Mouse (Mus musculus): ENCODE measurements around the gene Btbd9.

The Btbd9 gene

DNA sequence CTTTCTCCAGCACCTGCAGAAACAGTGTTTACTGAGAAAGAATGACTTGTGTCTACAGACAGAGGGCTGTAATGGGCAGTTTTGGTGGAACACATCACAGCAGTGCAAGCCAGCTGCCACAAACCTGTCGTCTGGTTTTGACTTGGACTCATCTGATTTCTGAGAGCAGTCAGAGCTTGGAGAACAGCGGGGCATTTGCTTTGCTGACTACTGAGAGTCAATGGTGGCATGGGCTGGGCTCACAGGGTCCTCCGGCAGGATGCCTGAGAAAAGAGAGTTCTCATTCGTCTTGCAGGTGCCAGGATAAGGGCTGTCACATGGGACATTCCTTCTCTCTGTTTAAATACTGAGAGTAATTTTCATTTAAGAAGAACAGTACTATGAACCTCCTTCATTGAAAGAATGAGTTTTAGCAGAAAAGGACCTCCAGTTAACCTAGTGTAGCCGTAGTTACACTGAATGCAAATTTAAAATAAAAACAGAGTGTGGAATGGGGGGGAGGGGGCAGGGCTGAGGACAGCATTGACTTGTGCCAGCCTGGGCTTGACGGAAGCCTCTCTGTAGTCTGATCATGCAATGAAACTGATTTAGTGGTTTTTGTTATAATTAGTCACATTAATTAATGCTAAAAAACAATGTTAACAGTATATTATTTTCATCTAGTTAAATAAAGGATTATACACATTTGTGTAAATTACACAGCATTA lies 122.0 kb downstream of the Btbd9 start:
- DNase-seq (ENCODE audit: low read depth, low spot score): no peak

DNA sequence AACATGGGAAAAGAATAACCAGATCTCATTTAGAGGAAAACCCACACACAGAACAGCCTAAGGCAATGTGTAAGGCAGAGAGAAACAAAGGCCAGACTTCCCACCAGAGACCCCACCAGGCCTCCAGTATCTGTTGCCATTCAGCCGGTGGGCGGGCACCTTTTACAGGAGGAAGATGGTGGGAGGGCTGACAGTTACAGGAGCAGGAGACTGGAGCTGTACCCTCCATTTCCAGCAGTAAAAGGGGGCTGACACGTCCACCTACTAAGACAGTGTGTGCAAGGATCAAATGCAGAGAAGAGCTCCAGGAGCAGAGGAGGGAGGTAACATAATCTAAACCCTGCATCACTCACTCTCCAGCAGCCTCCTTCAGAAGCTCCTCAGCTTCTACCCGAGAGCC lies 123.0 kb downstream of the Btbd9 start:
- no peak for DNase-seq (ENCODE audit: low read depth, low spot score)

DNA sequence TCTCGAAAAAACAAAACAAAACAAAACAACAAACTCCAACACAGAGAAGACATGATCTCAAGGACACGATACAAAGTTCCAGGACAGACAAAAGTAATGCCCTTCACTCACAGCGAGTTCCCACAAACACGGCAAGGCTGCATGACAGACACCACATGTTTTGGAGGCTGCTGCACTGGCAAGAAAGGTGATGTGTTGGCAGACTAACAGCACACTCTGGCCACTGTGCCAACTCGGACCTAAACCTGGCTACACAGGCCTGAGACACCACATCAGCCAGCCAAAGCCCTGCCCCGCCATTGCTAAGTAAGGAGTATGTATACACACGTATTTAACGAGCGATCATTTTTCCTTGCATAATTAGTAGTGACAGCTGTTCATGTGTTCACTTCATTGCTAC lies 123.9 kb downstream of the Btbd9 start:
- DNase-seq (ENCODE audit: low read depth, low spot score): no peak

DNA sequence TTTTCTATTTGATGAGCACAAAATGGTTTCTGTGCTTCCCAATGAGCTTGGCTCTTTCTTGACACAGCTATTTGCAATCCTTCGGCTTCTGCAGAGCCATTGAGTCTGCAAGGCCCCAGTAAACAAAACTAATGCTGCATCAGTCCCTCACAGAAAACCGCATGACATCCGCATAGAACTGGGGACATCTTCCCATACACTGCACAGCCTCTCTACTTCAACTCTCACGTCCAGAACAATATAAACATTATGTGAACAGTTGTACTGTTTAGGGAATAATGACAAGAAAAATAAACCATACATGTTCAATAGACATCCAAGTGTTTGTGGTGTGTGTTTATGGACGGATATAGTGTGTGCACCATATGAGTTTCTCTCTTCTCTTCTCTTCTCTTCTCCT lies 127.7 kb downstream of the Btbd9 start:
- no peak for DNase-seq (ENCODE audit: low read depth, low spot score)

DNA sequence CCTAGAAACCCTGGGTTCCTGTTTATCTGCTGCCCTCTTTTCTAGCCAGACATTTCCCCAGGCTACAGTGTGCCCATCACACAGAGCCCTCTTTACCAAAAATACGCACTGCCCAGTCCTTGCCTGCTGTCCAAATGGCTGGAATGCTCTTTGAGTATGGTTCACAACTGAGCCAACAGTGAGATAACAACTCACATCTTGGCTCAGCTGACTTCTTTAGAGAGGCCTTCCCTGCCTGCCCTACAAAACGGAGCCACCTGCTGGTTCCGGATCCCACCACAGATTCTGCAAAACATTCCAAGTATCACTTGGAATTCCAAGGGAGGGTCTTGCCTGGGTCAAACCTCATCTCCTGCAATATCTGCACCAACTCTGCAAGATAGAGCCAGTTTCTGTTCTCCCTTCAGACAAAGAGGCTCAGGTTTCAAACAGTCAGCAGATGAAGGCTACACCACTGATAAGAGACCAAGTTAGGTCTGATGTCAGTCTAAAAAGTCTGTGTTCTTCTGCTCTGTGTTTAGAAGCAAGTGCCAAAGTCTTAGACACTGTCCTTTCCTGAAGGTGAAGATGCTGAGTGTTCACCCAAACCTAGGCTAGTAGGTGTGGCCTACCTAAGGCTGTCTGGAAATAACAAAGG lies 130.4 kb downstream of the Btbd9 start:
- no peak for DNase-seq (ENCODE audit: low read depth, low spot score)

DNA sequence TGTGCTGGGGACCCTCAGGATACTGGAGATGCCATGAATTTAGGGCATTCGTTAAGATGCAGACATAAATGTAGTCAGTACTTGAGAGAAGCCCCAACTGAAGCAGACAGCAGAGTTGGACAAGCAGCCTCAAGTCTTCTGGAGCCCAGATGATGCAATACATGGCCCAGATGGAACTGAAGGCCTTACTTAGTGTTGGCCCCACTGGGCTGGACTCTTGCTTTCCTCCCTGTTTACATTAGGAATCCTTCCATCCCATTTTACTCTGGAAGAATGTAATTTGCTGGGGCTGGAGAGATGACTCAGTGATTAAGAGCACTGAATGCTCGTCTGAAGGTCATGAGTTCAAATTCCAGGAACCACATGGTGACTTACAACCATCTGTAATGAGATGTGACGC lies 136.6 kb downstream of the Btbd9 start:
- DNase-seq (ENCODE audit: low read depth, low spot score): no peak

DNA sequence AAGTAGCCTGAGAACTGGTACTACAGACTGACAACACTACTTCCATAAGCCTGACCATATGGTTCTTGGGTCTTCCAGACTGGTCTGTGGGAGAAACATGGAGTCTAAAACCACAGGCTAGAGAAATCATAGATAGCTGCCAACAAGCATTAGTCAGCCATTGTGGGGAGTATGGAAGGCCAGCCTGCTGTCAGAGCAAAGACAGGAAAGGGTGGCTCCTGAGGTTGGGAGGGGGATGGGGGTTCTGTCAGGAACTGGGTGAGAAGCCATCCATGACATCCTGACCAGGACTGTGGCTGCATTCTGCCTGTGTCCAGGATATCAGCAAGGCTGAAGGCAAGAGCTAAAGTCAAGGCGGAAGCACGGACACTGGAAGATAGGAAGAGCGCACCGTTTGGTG lies 137.5 kb downstream of the Btbd9 start:
- DNase-seq (ENCODE audit: low read depth, low spot score): no peak

DNA sequence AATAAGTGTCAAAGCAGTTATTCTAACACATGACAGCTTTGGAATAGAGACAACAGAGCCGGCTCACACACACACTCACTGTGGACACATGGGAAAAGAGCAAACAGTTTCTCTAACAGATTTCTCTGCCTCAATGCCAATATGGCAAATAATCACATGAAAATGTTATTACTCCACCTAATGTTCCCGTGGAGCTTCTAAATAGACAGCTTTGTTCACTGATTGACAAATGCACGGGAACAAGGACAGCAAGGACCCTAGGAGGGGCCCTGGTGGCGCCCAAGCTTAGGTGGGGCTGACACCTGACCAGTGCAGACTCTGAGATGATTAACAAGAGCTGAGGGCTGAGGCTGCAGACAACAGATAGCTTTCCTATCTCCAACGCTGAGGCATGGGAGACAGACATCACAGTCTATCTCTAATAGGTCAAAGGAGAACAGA lies 140.2 kb downstream of the Btbd9 start:
- DNase-seq (ENCODE audit: low read depth, low spot score): no peak

DNA sequence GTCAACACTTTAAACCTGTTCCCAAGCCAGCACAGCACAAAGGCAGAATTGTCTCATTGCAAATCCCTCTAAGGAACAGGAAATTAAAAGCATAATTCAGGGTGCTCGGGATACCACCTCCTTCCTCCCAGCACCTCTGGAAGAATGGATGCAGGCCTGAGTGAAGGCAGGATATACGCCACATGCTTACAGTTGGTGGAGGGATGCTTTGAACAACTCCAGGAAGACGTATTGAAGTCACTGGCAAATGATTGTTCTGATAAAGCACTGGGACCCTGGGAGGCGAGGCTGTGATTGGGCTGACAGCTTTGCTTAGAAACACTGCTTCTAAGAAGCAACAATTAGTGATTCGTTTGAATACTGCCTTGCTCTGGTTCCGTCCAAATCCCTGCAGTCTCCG lies 140.8 kb downstream of the Btbd9 start:
- DNase-seq (ENCODE audit: low read depth, low spot score): no peak

DNA sequence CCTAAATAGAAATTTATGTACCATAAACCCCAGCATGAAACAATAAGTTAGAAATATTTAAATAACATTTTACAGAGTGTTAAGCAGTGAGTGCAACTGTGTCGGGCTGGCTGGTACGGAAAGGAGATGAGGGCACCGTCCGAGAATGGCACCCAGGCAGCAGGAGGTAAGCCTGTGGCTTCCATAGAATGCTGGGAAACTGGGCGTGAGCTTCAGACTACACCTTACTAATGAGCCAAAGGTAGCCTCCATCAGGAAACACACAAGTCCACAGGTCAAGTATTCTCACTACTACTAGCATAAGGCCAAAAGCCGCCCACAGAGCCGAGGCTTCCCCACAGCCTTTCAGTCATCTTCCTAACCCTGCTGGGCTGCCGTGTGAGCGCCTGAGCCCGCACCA lies 144.2 kb downstream of the Btbd9 start:
- DNase-seq (ENCODE audit: low read depth, low spot score): no peak

DNA sequence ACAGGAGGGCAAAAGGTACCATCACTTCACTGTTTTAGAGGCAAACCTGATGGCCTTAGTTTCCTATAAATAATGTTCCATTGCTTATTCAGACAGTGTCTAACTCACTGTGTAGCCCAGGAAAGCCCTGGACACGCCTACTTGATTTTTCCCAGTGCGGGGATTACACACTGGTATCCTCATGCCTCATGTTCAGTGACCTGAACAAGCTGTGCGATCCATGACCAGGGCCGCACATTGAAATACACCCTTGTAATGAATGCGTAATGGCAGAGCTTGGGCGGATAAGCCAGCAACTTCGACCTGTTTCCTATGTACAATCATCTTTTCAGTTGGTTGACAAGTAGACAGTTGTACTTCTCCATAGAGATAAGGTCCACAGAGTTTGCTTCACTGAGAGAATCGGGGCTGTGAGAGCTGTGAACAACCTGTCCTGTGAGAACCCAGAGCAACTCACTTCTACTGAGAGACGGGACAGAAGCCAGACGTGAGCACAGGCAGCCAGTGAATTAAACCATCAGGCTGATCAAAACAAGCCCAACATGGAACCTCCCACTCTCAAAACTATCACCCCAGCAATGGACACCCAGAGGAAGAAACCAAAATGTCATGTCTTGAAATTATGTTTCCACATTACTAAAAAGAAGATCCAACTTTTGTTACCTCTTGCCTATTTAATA lies 145.2 kb downstream of the Btbd9 start:
- no peak for DNase-seq (ENCODE audit: low read depth, low spot score)

DNA sequence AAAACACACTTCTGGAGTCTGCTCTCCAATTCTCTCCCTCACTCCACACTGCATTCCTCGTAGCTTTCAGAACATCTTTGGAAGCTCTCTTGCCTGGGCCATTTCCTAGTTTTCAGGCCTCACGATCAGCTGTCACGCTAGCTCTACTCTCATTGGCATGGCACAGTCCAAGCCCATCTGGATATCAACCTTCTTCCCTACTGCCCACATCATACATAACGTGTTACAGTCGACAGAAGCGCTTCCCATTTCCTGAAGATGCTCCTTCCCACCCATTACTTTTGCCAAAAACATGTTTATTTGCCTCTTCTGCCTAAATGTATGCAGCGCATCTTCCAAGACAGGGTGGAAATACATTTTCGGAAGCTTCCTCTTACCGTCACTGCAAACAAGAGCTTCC lies 147.6 kb downstream of the Btbd9 start:
- DNase-seq (ENCODE audit: low read depth, low spot score): no peak

DNA sequence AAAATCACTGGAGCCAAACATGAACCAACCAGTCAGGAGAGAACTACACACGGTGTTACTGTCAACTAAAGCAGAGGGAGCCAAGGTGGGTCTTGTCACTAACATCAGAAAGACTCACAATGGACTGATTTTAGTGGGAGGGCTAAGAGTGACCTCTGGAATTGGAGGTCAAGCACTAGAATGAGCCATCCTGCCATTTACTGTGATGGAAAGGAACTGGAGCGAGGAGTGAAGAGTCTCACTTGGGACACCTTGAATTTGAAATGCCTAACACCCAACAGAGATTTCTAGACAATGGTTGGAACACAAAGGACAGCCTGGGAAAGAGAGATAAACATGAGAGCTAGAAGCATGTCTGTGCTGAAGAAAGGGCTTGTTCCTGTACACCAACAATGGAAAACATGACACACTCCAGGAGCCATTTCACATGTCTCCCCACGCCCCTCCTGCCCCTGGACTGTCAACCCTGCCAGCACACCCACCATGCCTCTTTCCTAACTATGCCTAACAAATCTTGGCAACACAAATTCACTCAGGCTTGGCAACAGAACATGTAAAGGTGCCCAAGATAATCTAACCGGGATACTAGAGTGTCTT lies 152.9 kb downstream of the Btbd9 start:
- no peak for DNase-seq (ENCODE audit: low read depth, low spot score)

DNA sequence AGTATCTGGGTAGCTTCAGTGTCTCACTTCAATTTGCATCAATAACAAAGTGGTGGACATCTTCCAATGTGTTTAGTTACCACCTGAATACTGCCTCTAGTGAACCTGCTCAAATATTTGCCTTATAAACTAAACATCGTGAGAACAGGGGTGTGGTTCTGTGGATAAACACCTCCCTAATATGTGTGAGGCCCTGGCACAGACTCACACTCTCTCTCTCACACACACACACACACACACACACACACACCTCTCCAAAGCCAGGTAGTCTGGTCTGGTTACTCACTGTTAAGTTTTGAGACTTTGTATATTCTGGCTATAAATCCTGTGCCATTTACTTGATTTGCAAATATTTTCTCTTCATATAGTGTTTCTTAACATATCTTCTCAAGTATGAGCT lies 154.0 kb downstream of the Btbd9 start:
- DNase-seq (ENCODE audit: low read depth, low spot score): no peak

DNA sequence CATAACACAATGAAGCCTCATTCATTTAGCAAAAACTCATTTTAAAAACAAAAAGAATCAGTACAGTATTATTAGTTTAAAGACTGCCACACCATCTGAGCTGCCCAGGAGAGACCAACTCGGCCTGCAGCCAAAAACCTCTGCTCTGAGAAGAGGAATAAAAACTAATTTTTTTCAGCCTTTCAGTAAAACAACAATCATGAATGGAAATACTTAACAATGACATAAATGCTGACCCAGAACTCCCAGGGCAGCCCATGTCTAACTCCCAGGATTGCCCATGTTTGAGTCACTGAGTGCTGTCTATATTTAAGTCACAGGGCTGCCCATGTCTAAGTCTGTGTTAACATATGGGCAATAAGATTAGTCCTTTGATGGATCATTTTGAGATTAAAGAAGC lies 155.0 kb downstream of the Btbd9 start:
- no peak for DNase-seq (ENCODE audit: low read depth, low spot score)

DNA sequence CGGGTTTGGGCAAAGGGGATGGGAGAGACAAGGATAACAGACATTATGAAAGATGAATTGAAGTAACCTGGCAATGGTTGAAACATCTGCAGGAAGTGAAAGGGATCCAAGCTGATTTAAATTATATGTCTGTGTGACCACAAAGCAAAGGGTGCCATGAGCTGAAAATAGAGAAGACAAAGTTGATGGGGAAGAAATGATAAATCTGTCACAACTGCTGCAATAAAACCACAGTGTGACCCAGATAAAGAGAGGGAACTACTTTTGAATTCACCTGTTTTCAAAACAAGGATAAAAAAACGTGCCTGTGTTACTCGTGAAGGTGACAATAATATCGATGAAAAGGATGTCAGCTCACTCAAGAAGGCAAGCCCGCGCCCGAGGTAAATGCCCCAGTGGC lies 156.8 kb downstream of the Btbd9 start:
- no peak for DNase-seq (ENCODE audit: low read depth, low spot score)

DNA sequence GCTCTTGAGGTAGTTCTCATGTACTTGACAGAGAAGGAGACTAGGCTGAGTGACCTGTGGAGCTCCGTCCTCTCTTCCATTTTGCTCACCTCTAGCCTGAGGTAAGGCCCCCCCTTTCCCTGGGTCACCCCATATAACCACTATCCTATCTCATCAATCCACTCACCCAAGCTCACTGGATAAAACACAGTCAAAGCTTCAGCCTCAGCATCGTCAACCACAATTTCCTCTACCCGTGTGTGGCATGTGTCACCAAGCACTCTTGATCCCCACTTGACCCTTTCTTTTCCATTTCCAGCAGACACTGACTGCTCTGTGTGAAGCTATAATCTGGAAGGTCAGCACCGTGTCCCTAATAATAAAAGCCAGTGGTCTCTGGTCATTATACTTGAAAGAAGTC lies 157.8 kb downstream of the Btbd9 start:
- DNase-seq (ENCODE audit: low read depth, low spot score): no peak

DNA sequence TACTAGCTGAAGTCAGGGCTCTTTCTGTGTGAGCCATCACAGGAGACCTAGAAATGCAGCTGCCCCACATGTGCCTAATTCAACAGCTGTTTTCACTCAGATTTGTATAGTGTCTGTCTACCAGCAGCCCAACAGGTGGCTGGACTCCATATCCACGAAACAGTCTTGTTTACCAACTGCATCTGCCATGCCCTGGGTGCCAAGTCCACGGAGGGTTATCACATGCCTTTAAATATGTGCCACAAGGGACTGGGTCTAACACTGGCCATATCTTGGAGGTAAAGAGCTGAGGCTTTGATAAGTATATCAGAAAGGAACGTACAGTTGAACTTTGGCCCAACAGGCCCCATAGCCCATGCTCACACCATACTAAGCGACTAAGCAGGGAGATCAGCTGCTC lies 159.2 kb downstream of the Btbd9 start:
- no peak for DNase-seq (ENCODE audit: low read depth, low spot score)

DNA sequence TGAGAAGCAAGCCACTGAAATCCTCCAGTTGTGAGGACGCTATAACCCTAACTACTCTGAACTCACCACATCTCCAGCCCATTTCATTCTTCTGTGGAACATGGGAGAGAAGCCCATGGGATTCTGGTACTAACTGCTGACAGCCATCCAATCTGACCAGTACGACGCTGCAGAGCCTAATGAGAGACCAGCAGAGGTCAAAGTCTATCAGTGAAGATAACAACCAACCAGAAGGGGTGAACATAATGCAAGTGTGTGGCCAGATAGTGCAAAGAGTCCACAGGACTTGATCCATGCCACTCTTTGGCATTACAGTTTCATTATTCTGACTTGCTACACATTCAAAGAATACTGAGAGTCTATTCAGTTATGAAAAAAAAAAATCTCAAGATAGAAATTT lies 160.6 kb downstream of the Btbd9 start:
- DNase-seq (ENCODE audit: low read depth, low spot score): no peak

DNA sequence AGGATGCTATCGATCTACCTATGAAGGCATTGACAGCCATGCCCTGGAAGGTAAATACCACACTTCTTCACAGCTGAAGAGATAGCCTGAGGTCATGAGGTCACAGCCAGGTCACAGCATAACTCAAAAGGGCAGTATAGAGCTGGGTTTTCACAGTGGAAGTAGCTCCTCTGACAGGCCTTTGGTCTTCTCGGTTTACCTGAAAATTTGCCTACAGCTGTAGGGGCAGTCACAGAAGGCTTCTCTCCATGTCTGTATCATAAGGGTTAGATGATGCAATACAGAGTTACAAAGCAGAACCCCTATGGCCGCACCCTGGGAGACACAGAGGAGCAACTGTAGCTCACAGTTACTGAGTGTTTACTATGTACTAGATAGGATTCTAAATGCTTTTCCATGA lies 163.3 kb downstream of the Btbd9 start:
- DNase-seq (ENCODE audit: low read depth, low spot score): no peak

DNA sequence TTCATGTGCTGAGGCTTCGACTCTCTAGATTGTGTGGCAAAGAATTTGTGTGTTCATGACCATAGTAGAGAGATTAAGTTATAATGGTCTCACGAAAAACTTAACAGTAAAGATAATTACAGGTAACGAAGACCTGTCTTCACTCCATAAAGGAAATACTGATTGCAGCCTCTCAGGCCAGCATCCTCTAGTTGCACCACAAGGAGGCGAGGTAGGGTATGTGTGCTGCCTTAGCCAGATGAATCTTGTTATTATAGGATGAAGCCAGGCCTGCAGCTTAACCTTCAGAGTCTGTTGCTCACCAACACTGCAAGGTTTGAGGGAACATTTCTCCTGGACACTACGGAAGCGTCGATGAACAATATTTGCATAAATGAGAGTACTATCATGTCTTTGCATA lies 170.3 kb downstream of the Btbd9 start:
- no peak for DNase-seq (ENCODE audit: low read depth, low spot score)

DNA sequence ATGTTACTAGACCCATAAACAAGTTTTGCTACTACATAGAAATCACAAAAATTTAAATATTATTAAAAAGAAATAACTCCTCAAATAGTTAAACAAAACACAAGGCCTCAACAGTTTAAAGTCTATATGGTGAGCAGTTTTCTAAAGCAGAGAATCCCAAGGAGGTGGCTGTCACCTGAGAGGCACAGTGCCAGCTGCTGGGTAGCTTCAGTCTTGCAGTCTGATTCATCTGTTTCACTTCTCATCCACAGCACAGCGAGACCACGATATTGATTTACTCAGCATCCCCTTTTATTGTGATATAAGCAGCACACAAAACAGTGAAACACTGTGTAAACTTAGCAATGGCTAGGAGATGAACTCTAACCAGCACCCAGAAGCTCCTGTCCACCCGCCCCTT lies 173.4 kb downstream of the Btbd9 start:
- DNase-seq (ENCODE audit: low read depth, low spot score): no peak

DNA sequence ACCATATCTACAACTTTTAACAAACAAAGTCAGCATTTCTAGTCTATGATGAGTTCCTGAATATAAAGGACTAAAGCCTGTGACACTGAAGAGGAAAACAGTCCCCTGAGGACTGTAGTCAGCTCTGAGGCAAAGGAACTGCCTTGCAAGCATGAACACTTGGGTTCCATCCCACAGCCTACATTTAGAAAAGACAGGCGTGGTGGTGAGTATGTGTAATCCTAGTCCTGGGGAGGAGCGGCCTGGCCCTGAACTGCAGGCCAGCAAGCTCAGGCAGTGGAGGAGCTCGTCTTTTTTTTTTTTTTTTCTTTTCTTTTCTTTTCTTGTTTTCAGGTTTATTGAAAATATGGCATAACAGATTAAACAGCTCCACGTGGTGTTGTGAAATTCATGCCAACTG lies 181.0 kb downstream of the Btbd9 start:
- DNase-seq (ENCODE audit: low read depth, low spot score): no peak

Data from mesoderm, embryonic 11.5 days (tissue).